Mouse (Mus musculus): ENCODE results near the gene Calhm2.

Gene Calhm2

DNA sequence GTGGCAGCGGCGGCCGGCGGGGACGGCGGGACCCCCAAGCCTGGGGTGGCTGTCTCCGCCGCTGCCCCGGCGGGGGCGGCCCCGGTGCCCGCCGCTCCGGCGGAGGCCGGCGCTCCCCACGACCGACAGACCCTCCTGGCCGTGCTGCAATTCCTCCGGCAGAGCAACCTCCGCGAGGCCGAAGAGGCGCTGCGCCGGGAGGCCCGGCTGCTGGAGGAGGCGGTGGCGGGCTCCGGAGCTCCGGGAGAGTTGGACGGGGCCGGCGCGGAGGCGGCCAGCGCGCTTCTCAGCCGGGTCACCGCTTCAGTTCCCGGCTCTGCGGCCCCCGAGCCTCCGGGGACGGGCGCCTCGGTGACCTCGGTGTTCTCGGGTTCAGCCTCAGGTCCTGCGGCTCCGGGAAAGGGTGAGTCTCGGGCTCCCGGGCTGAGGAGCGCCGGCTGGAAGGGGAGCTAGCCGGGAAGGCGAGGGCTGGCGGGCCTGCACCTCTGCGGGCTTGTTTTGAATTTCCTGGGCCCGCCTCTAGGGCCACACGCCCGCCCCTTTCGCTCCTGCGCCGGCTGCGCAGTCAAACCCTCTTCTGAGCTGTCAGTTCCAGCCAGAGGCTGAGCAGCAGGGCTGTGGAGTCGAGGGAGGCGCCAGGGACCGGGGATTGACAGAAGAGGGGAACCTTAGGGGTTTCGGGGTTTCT lies 70.0 kb downstream of the Calhm2 start:
- DNase-seq (ENCODE audit: low spot score in 2 of 2), result peak; percentile 57 to 75

DNA sequence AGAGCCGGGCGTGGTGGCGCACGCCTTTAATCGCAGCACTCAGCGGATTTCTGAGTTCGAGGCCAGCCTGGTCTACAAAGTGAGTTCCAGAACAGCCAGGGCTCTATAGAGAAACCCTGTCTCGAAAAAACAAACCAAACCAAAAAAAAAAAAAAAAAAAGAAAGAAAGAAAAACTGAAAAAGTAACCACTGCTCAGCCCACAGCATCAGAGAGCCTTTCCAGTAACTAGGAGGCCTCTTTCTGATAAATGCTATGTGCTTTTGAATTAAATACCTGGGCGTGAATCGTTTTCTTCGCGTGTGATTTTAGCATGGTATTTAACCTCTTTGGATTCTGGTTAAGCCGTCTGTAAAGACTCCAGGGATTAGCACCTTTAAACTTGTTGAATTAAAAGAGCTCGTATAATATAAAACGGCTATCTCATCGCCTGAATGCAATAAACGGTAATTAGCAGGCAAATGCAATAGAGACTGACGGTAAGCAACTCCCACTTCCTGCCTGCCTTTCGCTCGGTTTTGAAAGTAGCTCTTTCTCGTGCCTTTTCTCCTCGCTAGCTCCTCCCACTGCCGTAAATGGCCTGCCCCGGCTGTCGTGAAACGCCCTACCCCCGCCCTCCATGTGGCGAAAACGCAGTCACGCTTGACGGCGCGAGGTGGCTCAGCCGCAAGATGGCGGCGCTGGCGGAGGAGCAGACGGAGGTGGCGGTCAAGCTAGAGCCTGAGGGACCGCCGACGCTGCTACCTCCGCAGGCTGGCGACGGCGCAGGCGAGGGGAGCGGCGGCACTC lies 70.8 kb downstream of the Calhm2 start, which contains the start of gene Taf5:
Gene Taf5, plus strand, starts transcription at position 651 of the 787 bp plus-strand sequence.
- DNase-seq (ENCODE audit: low spot score in 2 of 2), result peak; percentile 89 to 95

DNA sequence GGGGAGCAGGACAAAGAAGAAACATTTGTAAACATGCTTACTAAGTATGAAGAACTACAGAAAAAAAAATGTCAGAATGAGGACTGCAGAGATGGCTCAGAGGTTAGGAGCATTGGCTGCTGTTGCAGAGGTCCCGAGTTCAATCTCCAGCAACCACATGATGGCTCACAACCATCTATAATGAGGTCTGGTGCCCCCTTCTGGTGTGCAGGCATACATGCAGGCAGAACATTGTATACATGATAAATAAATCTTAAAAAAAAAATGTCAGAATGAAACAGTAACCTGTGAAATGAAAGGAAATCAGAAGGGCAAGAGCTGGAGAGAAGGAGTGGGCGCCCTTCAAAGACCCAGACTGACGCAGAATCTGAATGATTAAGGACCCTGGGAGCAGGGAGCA lies 72.2 kb downstream of the Calhm2 start:
- DNase-seq (ENCODE audit: low spot score in 2 of 2), result no peak

DNA sequence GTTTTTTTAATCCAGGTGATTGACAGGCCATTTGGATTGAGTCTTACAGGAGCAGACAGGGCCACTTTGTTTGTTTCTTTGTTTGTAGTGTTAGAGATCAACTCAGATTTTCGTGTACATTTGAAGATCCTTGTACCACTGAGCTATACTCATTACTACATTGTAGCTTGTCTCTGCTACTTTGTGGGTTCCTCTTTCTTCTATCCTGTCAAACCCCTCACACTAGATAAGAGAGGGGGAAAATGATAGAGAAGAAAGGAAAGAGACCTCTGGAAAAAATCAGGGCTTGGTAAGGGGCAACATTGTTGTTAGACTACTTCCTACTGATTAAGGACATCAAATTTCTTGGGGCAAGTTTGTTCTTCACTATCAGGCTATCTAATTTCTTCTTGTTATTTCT lies 80.4 kb downstream of the Calhm2 start:
- no peak for DNase-seq (ENCODE audit: low spot score in 2 of 2)

All from frontal cortex, postnatal 25 days (tissue).